Mouse (Mus musculus): ENCODE results near the gene Fpr-rs4.
"Not testable (repeated sequence)": the region's sequence is repeated elsewhere in the genome, so short reads cannot be mapped to it uniquely, and the experiment has no call there.

The Fpr-rs4 gene

GRCm38 (mm10) chr17:18021433-18021832, at the start of gene Fpr-rs4:
Gene Fpr-rs4, plus strand, starts transcription at chr17:18021733.
- no peak for DNase-seq

GRCm38 (mm10) chr17:17973443-17973842, 48.1 kb upstream of the Fpr-rs4 start:
- no peak for DNase-seq

GRCm38 (mm10) chr17:17981232-17981631, 40.3 kb upstream of the Fpr-rs4 start:
- DNase-seq = not testable (repeated sequence)

GRCm38 (mm10) chr17:18004752-18005151, 16.8 kb upstream of the Fpr-rs4 start:
- DNase-seq = no peak

DNA sequence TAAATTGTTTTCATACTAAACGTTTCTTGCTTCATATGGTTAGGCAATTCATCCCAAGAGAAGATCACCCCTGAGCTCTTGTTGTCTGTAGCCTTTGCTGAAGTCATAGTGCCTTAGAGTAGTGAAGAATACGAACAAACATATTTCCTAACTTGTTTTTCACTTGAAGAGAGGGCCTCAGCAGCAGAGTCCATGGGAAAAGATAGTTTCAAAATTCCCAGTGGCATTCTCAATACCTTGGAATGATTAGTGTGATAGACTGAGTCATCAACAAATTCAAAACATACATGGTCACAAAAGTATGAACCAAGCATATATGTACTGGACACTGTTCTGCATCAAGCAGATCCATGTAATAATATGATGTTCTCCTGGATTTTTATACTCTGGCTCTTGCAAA, 27.6 kb downstream of the Fpr-rs4 start, which contains the start of gene Vmn2r124:
TSS of gene Vmn2r124 (plus strand) at position 301 of the 400 bp plus-strand sequence.
- no peak for DNase-seq

All from cerebellum, adult 11 months (tissue).